Mouse (Mus musculus) heart, embryonic 14.5 days (tissue): Measurements from ENCODE around the gene Nfic. TPM values are rescaled to one million over a fixed set of nuclear protein-coding genes. Genes with fewer than 3 reads are reported as not detected.

ENCODE experiments used
- ATAC-seq: fragments of 200-750 bp; cut with Nextera tagmentation; 2 replicates; pipeline ENCODE4 v1.8.0; 2017; ENCODE audit warnings: low read depth, moderate TSS enrichment; ENCODE audit not compliant: insufficient number of reproducible peaks, insufficient read depth, low FRiP score
- H3K27ac ChIP-seq, 2 experiments: fragments of 200-500 bp in 1 of 2; fragments of 300-500 bp in 1 of 2; sonication (generic) in 1 of 2; replicated peaks in 1 of 2; 2 replicates each; pipeline ENCODE4 v1.5.1; 2012 to 2014; ENCODE audit warnings: low read depth in 2 of 2, low read length in 2 of 2, control low read depth in 1 of 2, mild to moderate bottlenecking in 1 of 2, mixed read lengths in 1 of 2; ENCODE audit not compliant: control insufficient read depth in 1 of 2, insufficient read depth in 1 of 2
- H3K27me3 ChIP-seq: fragments of 300-500 bp; sonication (generic); 2 replicates; pipeline ENCODE4 v1.6.1; 2014; ENCODE audit warnings: mild to moderate bottlenecking, low read length, control low read depth; ENCODE audit not compliant: control insufficient read depth, insufficient read depth
- H3K36me3 ChIP-seq: fragments of 300-500 bp; sonication (generic); 2 replicates; pipeline ENCODE4 v1.6.1; 2014; ENCODE audit warnings: mild to moderate bottlenecking, control low read depth, low read length, mixed read lengths; ENCODE audit not compliant: control insufficient read depth, insufficient read depth
- H3K4me1 ChIP-seq, 2 experiments: fragments of 200-500 bp in 1 of 2; fragments of 300-500 bp in 1 of 2; sonication (generic) in 1 of 2; 2 replicates each; pipeline ENCODE4 v1.6.1; 2012 to 2014; ENCODE audit warnings: low read length in 2 of 2, control low read depth in 1 of 2, mixed read lengths in 1 of 2; ENCODE audit not compliant: control insufficient read depth in 2 of 2, insufficient read depth in 2 of 2
- H3K4me2 ChIP-seq: fragments of 300-500 bp; sonication (generic); 2 replicates; pipeline ENCODE4 v1.6.1; 2014; ENCODE audit warnings: mild to moderate bottlenecking, low read length
- H3K4me3 ChIP-seq, 2 experiments: fragments of 200-500 bp in 1 of 2; fragments of 300-500 bp in 1 of 2; sonication (generic) in 1 of 2; 2 replicates each; pipeline ENCODE4 v1.5.1; 2012 to 2014; ENCODE audit warnings: low read length in 2 of 2, mild to moderate bottlenecking in 2 of 2, control low read depth in 1 of 2, low read depth in 1 of 2, moderate library complexity in 1 of 2; ENCODE audit not compliant: control insufficient read depth in 1 of 2, insufficient read depth in 1 of 2
- H3K9ac ChIP-seq: fragments of 300-500 bp; sonication (generic); 2 replicates; pipeline ENCODE4 v1.6.1; 2014; ENCODE audit warnings: mild to moderate bottlenecking, low read length
- H3K9me3 ChIP-seq: fragments of 300-500 bp; sonication (generic); 2 replicates; pipeline ENCODE4 v1.6.1; 2016; ENCODE audit warnings: low read length, control low read depth; ENCODE audit not compliant: control insufficient read depth
- WGBS: fragments of 180-500 bp; shearing (Covaris S2); extraction: QIAGEN DNeasy Blood & Tissue Kit; methylation state at CpG from one replicate; pipeline ENCODE4 v1.1.7; 2014; 5-methylcytosine and 5-hydroxymethylcytosine counted together
- polyA plus RNA-seq: library from polyadenylated mRNA; unstranded; fragments of >200 nt; fragmentation: Nextera tagmentation; extraction: Ambion mirVana; gene quantifications from 2 replicates; pipeline ENCODE4 v1.2.1, GENCODE M21; 2014

The Nfic gene
- polyA plus RNA-seq, 1 experiment from 2014 or later = 47.0 TPM

DNA sequence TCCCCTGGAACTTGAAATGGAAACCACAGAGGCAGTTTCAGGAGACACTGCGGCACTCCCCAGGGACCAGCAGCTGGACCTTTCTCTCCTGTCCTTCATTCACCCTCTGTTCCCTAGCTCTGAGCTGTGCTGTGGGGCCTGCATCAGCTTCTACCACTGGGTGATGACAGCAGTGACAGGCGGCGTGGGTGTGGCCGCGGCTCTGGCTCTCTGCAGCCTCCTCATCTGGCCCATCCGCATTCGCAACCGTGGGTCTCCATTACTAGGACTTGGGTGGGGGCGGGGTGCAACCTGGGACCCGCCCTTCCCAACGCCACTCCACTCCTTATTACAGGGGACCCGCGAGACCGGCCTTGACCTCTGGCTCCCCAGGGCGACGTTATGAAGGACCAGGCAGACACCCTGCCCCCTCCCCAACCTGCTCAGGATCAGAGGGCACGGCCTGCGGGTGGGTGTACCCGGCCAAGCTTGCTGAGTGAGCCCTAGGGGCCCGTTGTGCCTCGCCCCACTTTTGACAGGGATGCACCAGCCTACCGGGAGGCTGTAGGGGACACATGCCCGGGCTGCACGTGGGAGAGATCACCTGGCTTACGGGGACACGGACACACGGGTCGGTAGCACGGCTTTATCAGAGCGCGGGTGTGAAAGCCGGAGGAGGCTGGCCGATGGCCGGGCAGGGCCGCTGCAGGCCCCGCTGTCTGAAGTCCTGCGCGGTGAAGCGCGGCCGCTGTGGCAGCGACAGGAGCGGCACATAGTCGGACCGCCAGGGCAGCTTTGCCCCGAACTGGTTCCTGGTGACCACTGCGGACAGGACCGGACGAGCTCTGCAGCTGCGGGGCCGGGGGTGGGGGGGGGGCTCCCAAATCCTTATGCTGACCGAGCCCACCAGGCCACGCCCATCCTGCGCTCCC lies 91.7 kb downstream of the Nfic start:
- Histone ChIP-seq H3K4me2 (peak overlapping the region; percentile 69), H3K4me3 (peak overlapping the region; percentile 35 to 40), H3K9me3 (no peaks in the 10 kb centered on the region), H3K4me1 (peaks cover 31 to 71% of the 10 kb centered on the region in 2 experiments), H3K9ac (peak overlapping the region; percentile 73), H3K27ac (peak overlapping the region; percentile 88 to 96), H3K36me3 (peaks cover 46% of the 10 kb centered on the region), H3K27me3 (no peaks in the 10 kb centered on the region)
- peak; percentile 63 for ATAC-seq
- WGBS = 3% methylated on average over 54 of the region's 54 CpGs

GRCm38 (mm10) chr10:81362336-81362949 lies 93.0 kb downstream of the Nfic start:
- H3K4me3 ChIP-seq = peak overlapping the region in 1 of 2 experiments; percentile 35; a peak in 1 of 4 replicates
- WGBS = 44% methylated on average over 12 of the region's 12 CpGs
- no peak for ATAC-seq
- peak overlapping the region; percentile 88 to 96 for H3K27ac ChIP-seq
- peak overlapping the region; percentile 69 for H3K4me2 ChIP-seq
- peak overlapping the region; percentile 73 for H3K9ac ChIP-seq
- H3K36me3 ChIP-seq = peaks cover 33% of the 10 kb centered on the region
- no peaks in the 10 kb centered on the region for H3K27me3 ChIP-seq
- no peaks in the 10 kb centered on the region for H3K9me3 ChIP-seq
- peaks cover 37 to 79% of the 10 kb centered on the region in 2 experiments for H3K4me1 ChIP-seq

- H3K36me3 ChIP-seq = peaks cover 22% of the 10 kb centered on the region
- no peak for ATAC-seq
- H3K4me2 ChIP-seq = no peak overlapping the region
- 50% methylated on average over 8 of the region's 8 CpGs for WGBS
- no peaks in the 10 kb centered on the region for H3K27me3 ChIP-seq
- peak overlapping the region; percentile 21 for H3K9ac ChIP-seq
- H3K27ac ChIP-seq = peak overlapping the region in 1 of 2 experiments; percentile 58; a peak in 1 of 4 replicates
- no peaks in the 10 kb centered on the region for H3K9me3 ChIP-seq
- H3K4me3 ChIP-seq = no peak overlapping the region
- peaks cover 36 to 79% of the 10 kb centered on the region in 2 experiments for H3K4me1 ChIP-seq
These were observed 94.7 kb downstream of the Nfic start for GRCm38 (mm10) chr10:81360721-81361120.

DNA sequence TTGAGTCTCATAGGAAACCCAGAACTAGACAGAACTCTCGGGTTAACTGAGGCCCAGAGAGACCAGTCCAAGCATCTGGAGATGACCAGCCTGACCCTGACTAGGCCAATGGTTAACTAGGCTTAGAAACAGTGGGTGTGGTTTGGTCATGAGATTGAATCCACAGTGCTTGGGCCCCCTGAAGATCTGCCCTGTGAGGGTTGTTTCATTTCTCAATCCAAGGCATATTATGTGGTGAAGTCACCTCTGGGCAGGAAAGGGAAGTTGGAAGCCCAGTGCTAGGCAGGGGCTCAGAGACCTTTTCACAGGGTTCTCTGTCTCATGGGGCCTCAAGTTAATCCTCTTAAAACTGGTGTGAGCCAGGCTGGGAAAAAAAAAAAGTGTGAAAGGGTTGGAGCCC lies 96.6 kb downstream of the Nfic start:
- whole genome bisulfite sequencing = 61% methylated on average over 1 of the region's 1 CpGs
- no peak for ATAC-seq
- Histone ChIP-seq H3K4me3 (peak overlapping the region in 1 of 2 experiments; percentile 92; a peak in 1 of 4 replicates), H3K27ac (peak overlapping the region in 1 of 2 experiments; percentile 63; a peak in 1 of 4 replicates), H3K9me3 (no peaks in the 10 kb centered on the region), H3K36me3 (peaks cover 22% of the 10 kb centered on the region), H3K4me2 (peak overlapping the region; percentile 98), H3K27me3 (no peaks in the 10 kb centered on the region), H3K4me1 (peaks cover 23 to 61% of the 10 kb centered on the region in 2 experiments), H3K9ac (peak overlapping the region; percentile 92)

GRCm38 (mm10) chr10:81358209-81358608 lies 97.2 kb downstream of the Nfic start:
- Histone ChIP-seq H3K27ac (peak overlapping the region in 1 of 2 experiments; percentile 63; a peak in 2 of 4 replicates), H3K4me2 (peak overlapping the region; percentile 98), H3K4me1 (peaks cover 17 to 55% of the 10 kb centered on the region in 2 experiments), H3K4me3 (peak overlapping the region; percentile 87 to 92), H3K9ac (peak overlapping the region; percentile 92), H3K36me3 (peaks cover 22% of the 10 kb centered on the region), H3K9me3 (no peaks in the 10 kb centered on the region), H3K27me3 (no peaks in the 10 kb centered on the region)
- 14% methylated on average over 4 of the region's 4 CpGs for WGBS
- no peak for ATAC-seq

GRCm38 (mm10) chr10:81356991-81357844 lies 98.2 kb downstream of the Nfic start, which contains the start of gene Mfsd12:
Gene Mfsd12 (plus strand): TSS chr10:81357491.
- Histone ChIP-seq H3K9me3 (no peaks in the 10 kb centered on the region), H3K4me2 (peak within 1 kb of the TSS; percentile 98), H3K27me3 (no peaks in the 10 kb centered on the region), H3K27ac (peak within 1 kb of the TSS in 1 of 2 experiments; percentile 63; a peak in 3 of 4 replicates), H3K9ac (peak within 1 kb of the TSS; percentile 92), H3K4me3 (peak within 1 kb of the TSS; percentile 87 to 92), H3K36me3 (peaks cover 19% of the 10 kb centered on the region), H3K4me1 (peaks cover 9 to 45% of the 10 kb centered on the region in 2 experiments)
- ATAC-seq = peak; percentile 82
- WGBS = 2% methylated on average over 77 of the region's 79 CpGs
